Mouse (Mus musculus): Measurements from ENCODE around the gene Mpp4. TPM values are rescaled to one million over a fixed set of nuclear protein-coding genes. Genes with fewer than 3 reads are reported as not detected.

Gene Mpp4
- total and polyA plus RNA-seq, 3 experiments = 0.05 to 0.87 TPM; not detected in 1

- TF ChIP-seq TAL1 (conservative IDR thresholded peaks at IDR 0.05; ENCODE audit: low read depth, low read length) = no peak
- TF ChIP-seq GATA2 (IDR thresholded peaks at IDR 0.05; ENCODE audit: borderline replicate concordance, low read depth, low read length) = no peak
- no peak for TF ChIP-seq CTCF (IDR thresholded peaks at IDR 0.05; ENCODE audit: low read depth, low read length)
- TF ChIP-seq GATA1 (IDR thresholded peaks at IDR 0.05; ENCODE audit: borderline replicate concordance, low read length) = no peak
- TF ChIP-seq POLR2AphosphoS5 (IDR thresholded peaks at IDR 0.05; ENCODE audit: insufficient replicate concordance, low read depth, low read length) = no peak
- Histone ChIP-seq H3K36me3 (replicated peaks) (peaks cover 10% of the 10 kb centered on the region), H3K4me1 (ENCODE audit: insufficient read depth, low read depth, low read length) (peaks cover 29% of the 10 kb centered on the region), H3K4me3 (ENCODE audit: low read depth, low read length) (no peak overlapping the region), H3K9me3 (replicated peaks) (no peaks in the 10 kb centered on the region), H3K27me3 (ENCODE audit: insufficient read depth, low read length) (peaks cover 12% of the 10 kb centered on the region; the same call in 1 of the 2 replicates)
- DNase-seq (ENCODE audit: low spot score) = no peak
- ATAC-seq (ENCODE audit: extremely low read depth, insufficient number of reproducible peaks, low FRiP score, poor library complexity, severe bottlenecking) = no peak
These were observed 4.7 kb downstream of the Mpp4 start for GRCm38 (mm10) chr1:59158498-59158897.

GRCm38 (mm10) chr1:59157846-59158245 is 5.3 kb downstream of the Mpp4 start:
- no peak for TF ChIP-seq CTCF (IDR thresholded peaks at IDR 0.05; ENCODE audit: low read depth, low read length)
- H3K4me3 ChIP-seq (ENCODE audit: low read depth, low read length) = no peak overlapping the region
- peaks cover 4% of the 10 kb centered on the region for H3K36me3 ChIP-seq (replicated peaks)
- no peaks in the 10 kb centered on the region for H3K9me3 ChIP-seq (replicated peaks)
- no peak for ATAC-seq (ENCODE audit: extremely low read depth, insufficient number of reproducible peaks, low FRiP score, poor library complexity, severe bottlenecking)
- H3K4me1 ChIP-seq (ENCODE audit: insufficient read depth, low read depth, low read length) = peaks cover 23% of the 10 kb centered on the region
- H3K27me3 ChIP-seq (ENCODE audit: insufficient read depth, low read length) = peaks cover 12% of the 10 kb centered on the region; the same call in 1 of the 2 replicates
- no peak for DNase-seq (ENCODE audit: low spot score)

- TF ChIP-seq GATA2 (IDR thresholded peaks at IDR 0.05; ENCODE audit: borderline replicate concordance, low read depth, low read length) = no peak
- TF ChIP-seq POLR2AphosphoS5 (IDR thresholded peaks at IDR 0.05; ENCODE audit: insufficient replicate concordance, low read depth, low read length) = no peak
- no peak for TF ChIP-seq GATA1 (IDR thresholded peaks at IDR 0.05; ENCODE audit: borderline replicate concordance, low read length)
- no peak for TF ChIP-seq CTCF (IDR thresholded peaks at IDR 0.05; ENCODE audit: low read depth, low read length)
- no peak for TF ChIP-seq TAL1 (conservative IDR thresholded peaks at IDR 0.05; ENCODE audit: low read depth, low read length)
- H3K36me3 ChIP-seq (replicated peaks) = no peaks in the 10 kb centered on the region
- peaks cover 11% of the 10 kb centered on the region for H3K4me1 ChIP-seq (ENCODE audit: insufficient read depth, low read depth, low read length)
- H3K9me3 ChIP-seq (replicated peaks) = no peaks in the 10 kb centered on the region; the same call in 1 of the 2 replicates
- DNase-seq (ENCODE audit: low spot score) (no peak), ATAC-seq (ENCODE audit: extremely low read depth, insufficient number of reproducible peaks, low FRiP score, poor library complexity, severe bottlenecking) (no peak)
- H3K27me3 ChIP-seq (ENCODE audit: insufficient read depth, low read length) = peaks cover 11% of the 10 kb centered on the region; the same call in 1 of the 2 replicates
- no peak overlapping the region for H3K4me3 ChIP-seq (ENCODE audit: low read depth, low read length)
These were observed 10.8 kb downstream of the Mpp4 start for GRCm38 (mm10) chr1:59152346-59152745.

GRCm38 (mm10) chr1:59150542-59150941 is 12.6 kb downstream of the Mpp4 start:
- no peak for ATAC-seq (ENCODE audit: extremely low read depth, insufficient number of reproducible peaks, low FRiP score, poor library complexity, severe bottlenecking)
- Histone ChIP-seq H3K4me1 (ENCODE audit: insufficient read depth, low read depth, low read length) (peaks cover 11% of the 10 kb centered on the region), H3K27me3 (ENCODE audit: insufficient read depth, low read length) (peaks cover 4% of the 10 kb centered on the region; the same call in 1 of the 2 replicates), H3K9me3 (replicated peaks) (no peaks in the 10 kb centered on the region; the same call in 1 of the 2 replicates), H3K36me3 (replicated peaks) (no peaks in the 10 kb centered on the region), H3K4me3 (ENCODE audit: low read depth, low read length) (no peak overlapping the region)
- no peak for DNase-seq (ENCODE audit: low spot score)
- TF ChIP-seq POLR2AphosphoS5 (IDR thresholded peaks at IDR 0.05; ENCODE audit: insufficient replicate concordance, low read depth, low read length) (no peak), GATA2 (IDR thresholded peaks at IDR 0.05; ENCODE audit: borderline replicate concordance, low read depth, low read length) (no peak), TAL1 (conservative IDR thresholded peaks at IDR 0.05; ENCODE audit: low read depth, low read length) (no peak), CTCF (IDR thresholded peaks at IDR 0.05; ENCODE audit: low read depth, low read length) (no peak), GATA1 (IDR thresholded peaks at IDR 0.05; ENCODE audit: borderline replicate concordance, low read length) (no peak)

- Histone ChIP-seq H3K36me3 (replicated peaks) (no peaks in the 10 kb centered on the region), H3K27me3 (ENCODE audit: insufficient read depth, low read length) (peaks cover 13% of the 10 kb centered on the region), H3K9me3 (replicated peaks) (peaks cover 2% of the 10 kb centered on the region; the same call in 1 of the 2 replicates), H3K4me1 (ENCODE audit: insufficient read depth, low read depth, low read length) (peaks cover 13% of the 10 kb centered on the region; the same call in 1 of the 2 replicates), H3K4me3 (ENCODE audit: low read depth, low read length) (no peak overlapping the region)
- TF ChIP-seq CTCF (IDR thresholded peaks at IDR 0.05; ENCODE audit: low read depth, low read length) (peak; percentile 62), GATA1 (IDR thresholded peaks at IDR 0.05; ENCODE audit: borderline replicate concordance, low read length) (no peak)
- ATAC-seq (ENCODE audit: extremely low read depth, insufficient number of reproducible peaks, low FRiP score, poor library complexity, severe bottlenecking) (no peak), DNase-seq (ENCODE audit: low spot score) (peak; percentile 23)
These were observed 18.6 kb downstream of the Mpp4 start for GRCm38 (mm10) chr1:59144543-59144942.

GRCm38 (mm10) chr1:59142809-59143208 is 20.4 kb downstream of the Mpp4 start:
- Histone ChIP-seq H3K9me3 (replicated peaks) (peaks cover 2% of the 10 kb centered on the region; the same call in 1 of the 2 replicates), H3K27me3 (ENCODE audit: insufficient read depth, low read length) (peaks cover 11% of the 10 kb centered on the region), H3K4me1 (ENCODE audit: insufficient read depth, low read depth, low read length) (peaks cover 10% of the 10 kb centered on the region), H3K4me3 (ENCODE audit: low read depth, low read length) (no peak overlapping the region), H3K36me3 (replicated peaks) (no peaks in the 10 kb centered on the region)
- peak; percentile 66 for DNase-seq (ENCODE audit: low spot score)
- peak; percentile 49; the same call in 1 of the 2 replicates for ATAC-seq (ENCODE audit: extremely low read depth, insufficient number of reproducible peaks, low FRiP score, poor library complexity, severe bottlenecking)
- no peak for TF ChIP-seq TAL1 (conservative IDR thresholded peaks at IDR 0.05; ENCODE audit: low read depth, low read length)
- peak; percentile 64 for TF ChIP-seq CTCF (IDR thresholded peaks at IDR 0.05; ENCODE audit: low read depth, low read length)
- TF ChIP-seq POLR2AphosphoS5 (IDR thresholded peaks at IDR 0.05; ENCODE audit: insufficient replicate concordance, low read depth, low read length) = no peak
- TF ChIP-seq GATA1 (IDR thresholded peaks at IDR 0.05; ENCODE audit: borderline replicate concordance, low read length) = no peak
- no peak for TF ChIP-seq GATA2 (IDR thresholded peaks at IDR 0.05; ENCODE audit: borderline replicate concordance, low read depth, low read length)

GRCm38 (mm10) chr1:59134419-59134818 is 28.8 kb downstream of the Mpp4 start:
- DNase-seq (ENCODE audit: low spot score) (no peak), ATAC-seq (ENCODE audit: extremely low read depth, insufficient number of reproducible peaks, low FRiP score, poor library complexity, severe bottlenecking) (no peak)
- Histone ChIP-seq H3K27me3 (ENCODE audit: insufficient read depth, low read length) (peaks cover 29% of the 10 kb centered on the region), H3K36me3 (replicated peaks) (no peaks in the 10 kb centered on the region), H3K4me3 (ENCODE audit: low read depth, low read length) (no peak overlapping the region), H3K4me1 (ENCODE audit: insufficient read depth, low read depth, low read length) (no peaks in the 10 kb centered on the region; the same call in 1 of the 2 replicates), H3K9me3 (replicated peaks) (no peaks in the 10 kb centered on the region)
- TF ChIP-seq POLR2AphosphoS5 (IDR thresholded peaks at IDR 0.05; ENCODE audit: insufficient replicate concordance, low read depth, low read length) (no peak), GATA1 (IDR thresholded peaks at IDR 0.05; ENCODE audit: borderline replicate concordance, low read length) (no peak), CTCF (IDR thresholded peaks at IDR 0.05; ENCODE audit: low read depth, low read length) (no peak), GATA2 (IDR thresholded peaks at IDR 0.05; ENCODE audit: borderline replicate concordance, low read depth, low read length) (no peak), TAL1 (conservative IDR thresholded peaks at IDR 0.05; ENCODE audit: low read depth, low read length) (no peak)

Data from G1E (cell line).